Mouse (Mus musculus) midbrain, postnatal 0 days (tissue): ENCODE measurements around the gene Fgg. TPM values are rescaled to one million over a fixed set of nuclear protein-coding genes. Genes with fewer than 3 reads are reported as not detected.

ENCODE experiments used
- ATAC-seq: fragments of 200-750 bp; cut with Nextera tagmentation; 2 replicates; pipeline ENCODE4 v1.8.0; 2017; ENCODE audit warnings: moderate number of reproducible peaks, mild to moderate bottlenecking, moderate TSS enrichment, moderate library complexity; ENCODE audit not compliant: low FRiP score
- DNase-seq: peaks from one replicate; pipeline ENCODE4 v3.0.0-alpha.2; 2015; ENCODE audit warnings: low spot score
- H3K27ac ChIP-seq: fragments of 300-500 bp; sonication (generic); 2 replicates; pipeline ENCODE4 v1.5.1; 2014; ENCODE audit warnings: low read depth, mild to moderate bottlenecking, low read length, mixed read lengths
- H3K27me3 ChIP-seq: fragments of 300-500 bp; sonication (generic); 2 replicates; pipeline ENCODE4 v1.6.1; 2014; ENCODE audit warnings: low read length, control low read depth, mixed read lengths; ENCODE audit not compliant: insufficient read depth
- H3K36me3 ChIP-seq: fragments of 300-500 bp; sonication (generic); 2 replicates; pipeline ENCODE4 v1.6.1; 2014; ENCODE audit warnings: low read length, control low read depth, mixed read lengths; ENCODE audit not compliant: insufficient read depth
- H3K4me1 ChIP-seq: fragments of 300-500 bp; sonication (generic); 2 replicates; pipeline ENCODE4 v1.6.1; 2014; ENCODE audit warnings: mild to moderate bottlenecking, control low read depth, antibody characterized with exemption, low read length, mixed read lengths; ENCODE audit not compliant: insufficient read depth
- H3K4me2 ChIP-seq: fragments of 300-500 bp; sonication (generic); 2 replicates; pipeline ENCODE4 v1.6.1; 2014; ENCODE audit warnings: low read depth, mild to moderate bottlenecking, low read length, mixed read lengths; ENCODE audit not compliant: poor library complexity, severe bottlenecking
- H3K4me3 ChIP-seq: fragments of 300-500 bp; sonication (generic); 2 replicates; pipeline ENCODE4 v1.5.1; 2014; ENCODE audit warnings: low read depth, mild to moderate bottlenecking, low read length, moderate library complexity
- H3K9ac ChIP-seq: fragments of 300-500 bp; sonication (generic); replicated peaks from 2 replicates; pipeline ENCODE4 v1.6.1; 2014; ENCODE audit warnings: mild to moderate bottlenecking, low read length, moderate library complexity, mixed read lengths; ENCODE audit not compliant: poor library complexity, severe bottlenecking
- H3K9me3 ChIP-seq: fragments of 300-500 bp; sonication (generic); 2 replicates; pipeline ENCODE4 v1.6.1; 2016; ENCODE audit warnings: low read length, control low read depth
- CTCF ChIP-seq: IDR thresholded peaks from 2 replicates; pipeline ENCODE4 v1.5.1; 2016; ENCODE audit warnings: antibody characterized with exemption, mild to moderate bottlenecking
- WGBS: fragments of 180-500 bp; shearing (Covaris S2); extraction: QIAGEN DNeasy Blood & Tissue Kit; methylation state at CpG from one replicate; pipeline ENCODE4 v1.1.7; 2014; 5-methylcytosine and 5-hydroxymethylcytosine counted together
- polyA plus RNA-seq: library from polyadenylated mRNA; unstranded; fragments of >200 nt; fragmentation: Nextera tagmentation; extraction: Ambion mirVana; gene quantifications from 2 replicates; pipeline ENCODE4 v1.2.1, GENCODE M21; 2015
- total RNA-seq: library from RNA; depleted of rRNA; stranded (reverse); fragments of >200 nt; gene quantifications from 2 replicates; pipeline ENCODE4 v1.2.3, GENCODE M21; 2014

The Fgg gene
- total and polyA plus RNA-seq, 2 experiments from 2014 or later = 0.09 TPM; not detected in 1

- no peak overlapping the region for H3K4me3 ChIP-seq
- H3K36me3 ChIP-seq = no peaks in the 10 kb centered on the region
- no peak for TF ChIP-seq CTCF
- no peak overlapping the region for H3K9ac ChIP-seq
- DNase-seq (no peak), ATAC-seq (no peak)
- no peaks in the 10 kb centered on the region for H3K9me3 ChIP-seq
- H3K27ac ChIP-seq = no peak overlapping the region
- no peak overlapping the region for H3K4me2 ChIP-seq
- 97% methylated on average over 8 of the region's 8 CpGs for WGBS
- no peaks in the 10 kb centered on the region for H3K27me3 ChIP-seq
- no peaks in the 10 kb centered on the region for H3K4me1 ChIP-seq
Measured at GRCm38 (mm10) chr3:83003068-83003467, 4.5 kb upstream of the Fgg start.

- Histone ChIP-seq H3K9ac (no peak overlapping the region), H3K27ac (no peak overlapping the region), H3K4me3 (no peak overlapping the region), H3K4me1 (no peaks in the 10 kb centered on the region), H3K9me3 (no peaks in the 10 kb centered on the region), H3K4me2 (no peak overlapping the region), H3K36me3 (no peaks in the 10 kb centered on the region), H3K27me3 (no peaks in the 10 kb centered on the region)
- ATAC-seq (no peak), DNase-seq (no peak)
- 91% methylated on average over 7 of the region's 7 CpGs for WGBS
- TF ChIP-seq CTCF = no peak
Measured at GRCm38 (mm10) chr3:83004801-83005200, 2.7 kb upstream of the Fgg start.

- WGBS = 81% methylated on average over 11 of the region's 11 CpGs
- DNase-seq (no peak), ATAC-seq (no peak)
- no peak overlapping the region for H3K27ac ChIP-seq
- no peak for TF ChIP-seq CTCF
- no peak overlapping the region for H3K4me2 ChIP-seq
- H3K9me3 ChIP-seq = no peaks in the 10 kb centered on the region
- no peak overlapping the region for H3K4me3 ChIP-seq
- no peaks in the 10 kb centered on the region for H3K4me1 ChIP-seq
- no peak overlapping the region for H3K9ac ChIP-seq
- no peaks in the 10 kb centered on the region for H3K36me3 ChIP-seq
- H3K27me3 ChIP-seq = no peaks in the 10 kb centered on the region
Measured at GRCm38 (mm10) chr3:83010291-83010690, 2.8 kb downstream of the Fgg start.

- WGBS = 87% methylated on average over 4 of the region's 4 CpGs
- no peaks in the 10 kb centered on the region for H3K36me3 ChIP-seq
- no peak for TF ChIP-seq CTCF
- no peaks in the 10 kb centered on the region for H3K27me3 ChIP-seq
- ATAC-seq (no peak), DNase-seq (no peak)
- no peaks in the 10 kb centered on the region for H3K4me1 ChIP-seq
- H3K27ac ChIP-seq = no peak overlapping the region
- no peak overlapping the region for H3K9ac ChIP-seq
- no peak overlapping the region for H3K4me3 ChIP-seq
- H3K9me3 ChIP-seq = no peaks in the 10 kb centered on the region
- H3K4me2 ChIP-seq = no peak overlapping the region
Measured at GRCm38 (mm10) chr3:83011136-83011535, 3.6 kb downstream of the Fgg start.

- H3K27ac ChIP-seq = no peak overlapping the region
- no peak for TF ChIP-seq CTCF
- H3K4me1 ChIP-seq = no peaks in the 10 kb centered on the region
- no peak overlapping the region for H3K4me3 ChIP-seq
- 52% methylated on average over 4 of the region's 4 CpGs for WGBS
- H3K4me2 ChIP-seq = no peak overlapping the region
- no peaks in the 10 kb centered on the region for H3K36me3 ChIP-seq
- H3K9ac ChIP-seq = no peak overlapping the region
- no peaks in the 10 kb centered on the region for H3K9me3 ChIP-seq
- no peaks in the 10 kb centered on the region for H3K27me3 ChIP-seq
- no peak for ATAC-seq
- peak; percentile 22 for DNase-seq
Measured at GRCm38 (mm10) chr3:83011565-83011964, 4.0 kb downstream of the Fgg start.

GRCm38 (mm10) chr3:83012636-83013035 is 5.1 kb downstream of the Fgg start:
- no peak overlapping the region for H3K9ac ChIP-seq
- H3K9me3 ChIP-seq = no peaks in the 10 kb centered on the region
- H3K4me3 ChIP-seq = no peak overlapping the region
- H3K4me2 ChIP-seq = no peak overlapping the region
- H3K4me1 ChIP-seq = no peaks in the 10 kb centered on the region
- 92% methylated on average over 19 of the region's 19 CpGs for WGBS
- DNase-seq (no peak), ATAC-seq (no peak)
- H3K27me3 ChIP-seq = no peaks in the 10 kb centered on the region
- H3K27ac ChIP-seq = no peak overlapping the region
- no peak for TF ChIP-seq CTCF
- H3K36me3 ChIP-seq = no peaks in the 10 kb centered on the region
